Mouse (Mus musculus) brain, embryonic 18.5 days (tissue): ENCODE measurements around the gene Abcg2.

Source experiments
- DNase-seq: peaks from one replicate; pipeline ENCODE4 v3.0.0-alpha.2; 2012; ENCODE audit warnings: low read depth, low spot score

Abcg2 gene

DNA sequence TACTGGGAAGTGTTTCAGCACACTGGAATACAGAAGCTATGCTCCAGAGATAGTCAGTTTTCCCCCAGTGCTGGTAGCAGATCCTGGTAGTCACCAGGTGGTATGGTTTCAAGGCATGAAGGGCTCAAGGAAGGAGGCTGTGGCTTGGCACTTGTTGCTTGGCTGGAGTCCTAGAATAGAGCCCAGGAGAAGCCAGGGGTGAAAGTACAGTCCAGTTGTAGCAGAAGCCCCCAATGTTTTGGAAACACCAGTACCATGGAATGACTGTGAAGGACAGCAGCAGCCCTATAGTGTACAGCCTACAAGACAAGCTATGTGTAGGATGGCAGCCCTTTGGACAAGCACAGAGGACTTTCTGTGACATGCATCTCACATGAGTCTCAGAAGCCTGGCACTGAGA lies 54.2 kb downstream of the Abcg2 start:
- DNase-seq: no peak

DNA sequence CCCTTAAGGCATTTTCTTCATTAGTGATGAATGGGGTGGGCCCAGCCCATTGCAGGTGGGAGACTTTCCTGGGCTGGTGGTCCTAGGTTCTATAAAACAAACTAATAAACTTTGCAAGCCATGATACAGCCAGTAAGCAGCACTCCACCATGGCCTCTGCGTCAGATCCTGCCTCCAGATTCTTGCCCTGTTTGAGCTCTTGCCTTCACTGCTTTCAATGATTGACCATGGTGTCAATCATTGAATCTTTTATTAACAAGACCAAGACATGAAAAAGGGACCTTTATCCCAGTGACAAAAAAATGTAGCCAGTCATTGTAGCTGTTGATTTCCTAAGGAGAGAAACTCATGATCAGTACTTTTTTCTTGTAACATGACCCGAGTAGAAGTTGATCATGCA lies 55.1 kb downstream of the Abcg2 start:
- no peak for DNase-seq

DNA sequence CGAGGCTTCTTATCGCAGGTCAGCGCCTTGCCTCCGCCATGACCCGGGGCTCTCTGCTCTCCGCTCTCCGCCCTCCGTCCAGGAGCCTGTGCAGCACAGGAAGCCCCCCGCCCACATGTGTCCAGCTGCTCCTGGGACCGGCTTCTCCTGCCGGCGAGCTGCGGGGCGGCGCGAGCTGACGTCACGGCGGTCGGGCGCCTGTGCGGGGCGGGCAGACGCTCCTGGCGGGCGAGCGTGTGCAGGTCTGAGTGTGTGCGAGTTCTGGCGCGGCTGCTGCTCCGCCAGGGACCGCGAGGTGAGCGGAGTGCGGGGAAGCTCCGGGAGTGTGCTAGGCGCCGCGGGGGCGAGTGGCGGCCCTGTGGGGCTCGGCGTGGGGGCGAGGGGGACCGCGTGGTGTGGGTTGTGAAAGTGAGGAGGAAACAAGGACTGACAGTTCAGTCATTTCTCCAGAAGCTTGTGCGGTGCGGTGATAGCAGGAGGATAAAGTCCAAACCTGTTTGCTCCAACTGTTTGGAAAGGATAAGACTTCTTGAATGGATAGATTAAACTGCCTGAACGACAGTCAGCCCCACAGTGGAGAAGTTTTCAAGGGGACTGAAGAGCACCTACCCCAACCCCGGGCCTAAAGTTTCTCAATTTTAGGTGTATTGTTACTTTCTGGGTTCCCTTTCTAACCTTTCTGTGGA lies 56.2 kb downstream of the Abcg2 start:
- DNase-seq: peak; percentile 8

DNA sequence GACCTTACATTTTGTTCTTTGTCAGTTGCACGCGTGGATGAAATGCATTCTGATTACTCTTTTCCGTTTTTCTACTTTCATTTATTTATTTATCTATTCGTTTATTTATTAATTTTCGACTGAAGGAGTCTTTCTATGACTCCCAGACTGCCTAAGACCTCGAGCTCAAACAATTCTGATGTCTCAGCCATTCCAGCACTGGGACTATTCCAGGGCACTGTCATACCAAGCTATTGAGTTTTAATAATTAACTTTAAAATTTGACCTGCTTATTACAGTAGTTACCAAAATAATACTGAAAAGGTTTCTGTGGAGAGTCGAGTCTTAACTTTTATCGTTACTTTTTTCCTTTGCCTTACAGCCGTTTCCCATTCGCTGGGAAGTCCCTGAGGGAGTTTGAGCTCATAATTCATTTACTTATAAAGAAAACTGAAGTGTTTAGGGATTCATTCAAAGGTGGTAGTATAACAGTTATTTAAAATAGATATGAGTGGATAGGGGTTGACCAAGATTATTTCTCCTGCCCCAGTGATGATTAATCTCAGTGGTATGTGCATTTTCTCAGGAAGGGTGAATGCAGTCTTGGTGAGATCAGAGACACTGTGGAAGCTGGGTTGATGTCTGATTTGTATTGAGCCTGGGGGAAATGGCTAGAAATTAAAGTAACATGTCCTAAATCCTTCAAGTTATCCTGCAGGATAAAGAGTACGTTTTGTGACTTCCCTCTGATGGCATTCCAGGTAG lies 56.9 kb downstream of the Abcg2 start:
- DNase-seq: no peak

DNA sequence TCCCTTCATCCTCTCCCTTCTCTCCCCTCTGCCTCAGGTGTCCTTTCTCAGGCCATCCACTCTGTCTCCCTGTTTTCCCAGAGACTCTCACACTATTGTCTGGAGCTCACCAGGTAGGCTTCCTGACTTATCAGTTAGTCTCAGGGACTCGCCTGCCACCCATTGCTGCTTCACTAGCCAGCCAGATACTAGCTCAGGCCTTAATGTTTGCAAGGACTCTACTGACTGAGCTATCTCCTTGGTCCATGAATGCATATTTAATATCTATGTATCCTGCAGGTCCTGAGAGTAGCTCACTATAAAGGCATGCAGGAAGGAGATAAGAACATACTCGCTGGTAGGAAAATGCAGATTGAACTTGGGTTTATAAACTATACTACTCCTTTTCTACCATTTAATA lies 57.9 kb downstream of the Abcg2 start:
- no peak for DNase-seq

DNA sequence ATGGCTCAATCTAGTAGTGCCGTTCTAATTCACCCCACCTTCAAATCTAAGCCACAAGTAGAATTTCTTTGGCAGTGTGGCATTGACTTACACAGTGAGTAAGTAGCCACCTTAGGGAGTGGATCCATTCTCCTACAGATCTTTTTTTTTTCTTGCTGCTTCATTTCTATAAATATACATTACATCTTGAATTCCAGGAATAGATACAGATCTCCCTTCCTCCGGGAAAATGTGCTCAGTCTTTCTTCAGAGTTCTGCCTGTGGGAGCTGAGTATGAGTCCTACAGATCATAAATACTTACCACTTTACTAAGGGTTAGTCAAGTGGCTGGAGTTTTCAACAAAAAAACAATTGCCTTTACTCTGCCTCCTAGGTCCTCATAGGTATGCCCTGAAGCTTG lies 60.3 kb downstream of the Abcg2 start:
- no peak for DNase-seq

DNA sequence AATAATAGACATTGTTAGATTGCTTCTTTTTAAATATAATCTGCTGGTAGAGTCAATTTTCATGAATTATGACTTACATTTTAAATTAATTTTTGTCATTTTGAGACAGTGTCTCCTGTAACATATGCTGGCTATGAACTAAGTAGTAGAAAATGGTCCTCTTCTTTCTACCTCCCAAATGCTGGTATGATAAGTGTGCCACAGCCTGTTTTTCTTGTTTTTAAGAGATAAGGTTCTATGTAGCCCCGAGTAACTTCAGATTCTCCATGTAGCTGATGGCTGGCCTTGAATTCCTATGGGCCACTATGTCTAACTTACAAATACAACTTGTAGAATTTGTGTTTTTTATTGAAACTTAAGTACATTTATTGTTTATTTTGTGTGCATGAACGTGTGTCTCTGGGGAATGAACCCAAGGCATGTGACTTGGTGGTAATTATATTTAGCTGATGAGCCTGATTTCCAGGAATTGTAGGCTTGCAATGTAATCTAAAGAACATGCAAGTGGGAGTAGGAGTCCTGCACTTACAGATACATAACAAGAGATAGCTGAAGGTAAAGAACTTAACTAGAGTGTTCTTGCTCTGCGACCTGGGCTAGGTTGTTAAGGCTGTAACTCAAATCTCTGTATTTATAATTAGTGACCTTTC lies 63.9 kb downstream of the Abcg2 start:
- no peak for DNase-seq

DNA sequence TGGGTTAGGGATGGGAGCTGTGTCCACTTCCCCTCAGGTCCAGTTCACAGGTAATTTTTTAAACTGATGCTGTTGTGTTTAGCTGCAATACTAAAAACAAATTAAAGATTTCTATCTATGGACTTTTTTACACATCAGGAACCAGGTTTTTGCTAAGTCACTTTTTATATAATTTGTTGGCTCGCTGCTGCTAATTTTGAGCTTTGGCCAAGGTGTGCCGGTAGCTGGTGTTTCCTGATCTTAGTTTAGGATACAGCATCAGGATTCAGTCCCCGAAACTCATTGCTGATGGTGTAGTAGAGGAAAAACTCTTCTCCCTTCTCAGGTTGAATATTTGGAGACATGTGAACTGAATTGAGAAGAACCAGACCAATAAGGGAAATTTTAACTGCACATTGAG lies 65.8 kb downstream of the Abcg2 start:
- DNase-seq: no peak

DNA sequence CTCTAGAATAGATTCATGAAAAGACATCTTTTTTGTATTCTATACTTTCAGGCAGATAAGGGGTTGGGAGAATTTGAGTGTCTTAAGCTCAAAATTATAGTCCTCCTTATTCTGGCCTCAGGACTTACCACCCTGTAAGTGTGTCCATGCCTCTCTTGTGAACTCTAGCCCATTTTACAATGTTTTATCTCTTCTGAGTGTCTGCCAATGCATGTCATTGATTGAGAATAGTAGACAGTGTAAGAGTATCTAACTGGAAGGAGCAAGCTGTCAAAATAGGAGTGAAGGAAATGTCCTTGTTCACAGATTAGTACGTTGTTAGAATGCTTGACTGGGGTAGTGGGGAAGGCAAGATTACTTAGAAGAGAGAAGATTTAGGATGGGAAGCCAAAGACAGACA lies 66.7 kb downstream of the Abcg2 start:
- DNase-seq: no peak

DNA sequence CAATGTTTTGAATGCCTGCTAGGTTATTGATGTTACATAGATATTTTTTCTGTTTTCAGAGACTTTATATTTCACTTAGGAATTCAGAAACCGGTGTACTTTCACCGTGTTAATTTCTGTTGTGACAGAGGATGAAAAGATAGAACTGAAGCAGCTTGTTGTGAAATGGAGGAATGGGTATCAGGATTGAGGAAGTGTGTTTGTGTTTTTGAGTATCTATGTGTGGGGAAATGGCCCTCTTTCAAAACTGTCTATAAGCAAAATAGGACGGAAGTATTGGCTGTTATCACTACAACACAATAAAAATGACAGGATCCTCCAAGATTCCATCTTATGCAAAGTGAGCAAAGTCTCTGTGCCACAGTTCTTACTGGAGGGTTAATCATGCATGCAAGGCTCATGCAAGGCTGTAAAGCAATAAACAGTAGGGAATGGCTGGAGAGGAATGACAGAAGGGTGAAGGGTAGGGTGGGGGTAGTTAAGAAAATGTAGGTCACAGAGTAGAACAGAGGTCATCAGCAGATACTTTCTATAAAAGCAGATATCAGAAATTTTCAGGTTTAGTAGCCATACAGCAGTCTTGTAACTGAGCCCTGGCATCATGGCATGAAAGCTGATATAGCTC lies 76.7 kb downstream of the Abcg2 start:
- DNase-seq: no peak

DNA sequence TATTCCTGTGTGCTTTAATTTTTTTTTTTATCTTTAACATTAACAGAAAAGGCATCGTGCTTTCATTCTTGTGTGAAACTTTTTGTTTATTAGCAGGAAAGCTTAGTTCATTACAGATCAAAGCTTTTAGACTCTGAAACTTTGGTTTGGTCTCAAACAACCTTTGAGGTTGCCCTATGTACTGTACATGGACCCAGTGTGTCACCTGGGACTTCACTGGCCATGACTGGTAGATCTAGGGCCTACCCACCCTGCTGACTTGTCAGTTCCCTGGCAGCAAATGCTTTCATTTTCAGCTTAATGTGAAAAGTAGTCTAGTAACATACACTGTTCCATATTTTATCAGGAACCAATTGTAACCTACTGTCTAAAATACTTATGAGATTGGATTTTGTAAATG lies 93.5 kb downstream of the Abcg2 start:
- no peak for DNase-seq

DNA sequence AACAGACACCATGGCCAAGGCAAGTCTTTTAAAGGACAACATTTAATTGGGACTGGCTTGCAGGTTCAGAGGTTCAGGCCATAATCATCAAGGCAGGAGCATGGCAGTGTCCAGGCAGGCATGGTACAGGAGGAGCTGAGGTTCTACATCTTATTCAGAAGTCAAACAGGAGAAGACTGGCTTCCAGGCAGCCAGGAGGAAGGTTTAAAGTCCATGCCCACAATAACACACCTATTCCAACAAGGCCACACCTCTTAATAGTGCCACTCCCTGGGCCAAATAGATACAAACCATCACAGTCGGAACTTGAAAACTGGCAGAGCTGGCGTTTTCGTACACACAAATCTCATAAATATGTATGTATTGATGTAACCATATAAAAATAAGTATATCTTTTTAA lies 94.2 kb downstream of the Abcg2 start:
- no peak for DNase-seq

DNA sequence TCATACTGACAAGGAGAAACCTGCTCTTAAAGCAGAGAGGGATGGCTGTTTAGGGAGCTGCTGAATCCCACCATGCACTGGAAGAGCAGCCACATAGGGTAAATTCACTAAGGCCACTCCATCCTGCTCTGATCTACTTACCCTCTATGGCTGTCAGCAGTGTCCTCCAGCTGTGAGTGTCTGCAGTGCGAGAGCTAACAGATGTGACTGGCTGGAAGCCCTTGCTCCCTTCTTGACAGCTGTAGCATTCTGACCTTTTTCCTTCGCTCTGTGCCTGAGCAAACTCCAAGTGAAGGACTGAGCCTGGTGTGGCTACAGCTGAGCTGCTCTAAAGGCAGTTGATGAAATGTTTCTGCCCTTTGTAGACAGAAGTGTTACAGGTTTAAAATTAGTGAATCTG lies 107.3 kb downstream of the Abcg2 start:
- no peak for DNase-seq

DNA sequence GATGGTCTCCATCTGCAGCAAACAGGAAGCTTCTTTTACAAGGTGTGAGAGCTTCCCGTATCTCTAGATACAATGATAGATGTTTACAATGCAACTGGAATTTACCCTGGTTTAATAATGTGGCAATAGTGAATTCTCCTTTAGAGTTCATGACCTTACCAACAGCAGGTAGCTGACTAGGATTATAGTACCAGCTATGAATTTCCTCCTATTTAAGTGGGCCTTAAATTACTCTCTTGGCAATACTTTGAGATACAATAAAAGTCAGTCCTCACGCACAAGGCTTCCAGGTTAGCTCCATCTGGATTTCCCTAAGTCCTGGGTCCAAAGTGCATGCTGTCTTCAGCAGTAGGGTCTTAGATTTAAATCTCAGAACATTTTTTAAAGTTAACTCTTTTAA lies 109.9 kb downstream of the Abcg2 start:
- DNase-seq: no peak

DNA sequence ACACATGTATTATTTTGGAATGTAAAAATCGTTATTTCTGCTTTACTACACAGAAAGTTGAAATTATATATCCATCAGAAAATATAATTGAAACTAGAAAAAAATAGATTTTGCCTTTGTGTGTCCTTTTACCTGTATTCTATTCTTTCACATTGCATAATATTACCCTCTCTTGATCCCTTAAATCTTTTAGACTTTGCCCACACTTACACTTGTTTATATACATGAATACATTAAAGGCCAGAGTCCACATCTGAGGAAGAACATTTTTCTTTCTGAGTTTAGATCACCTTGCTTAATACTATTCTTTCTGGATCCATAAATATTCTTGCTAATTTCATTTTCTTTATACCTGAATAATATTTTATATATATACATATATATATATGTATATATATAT lies 110.4 kb downstream of the Abcg2 start:
- no peak for DNase-seq

DNA sequence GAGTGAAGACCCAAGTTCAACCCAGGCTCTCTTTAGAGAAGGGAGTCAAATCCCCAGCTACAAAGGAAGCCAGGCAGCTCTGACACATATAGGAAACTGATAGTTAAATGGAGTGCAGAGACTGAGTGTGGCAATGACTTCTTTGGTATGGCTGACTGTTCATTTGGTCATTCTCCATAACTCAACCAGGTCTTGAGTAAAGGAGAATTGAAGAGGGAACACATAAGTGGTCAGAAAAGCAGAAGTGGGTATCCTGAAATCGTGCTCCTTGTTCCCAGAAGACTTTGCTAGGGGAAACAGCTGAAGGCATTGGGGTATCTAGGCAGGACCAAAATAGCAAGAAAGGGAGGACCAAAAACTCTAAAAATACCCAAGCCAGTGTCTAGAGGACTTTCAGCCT lies 126.0 kb downstream of the Abcg2 start:
- no peak for DNase-seq

DNA sequence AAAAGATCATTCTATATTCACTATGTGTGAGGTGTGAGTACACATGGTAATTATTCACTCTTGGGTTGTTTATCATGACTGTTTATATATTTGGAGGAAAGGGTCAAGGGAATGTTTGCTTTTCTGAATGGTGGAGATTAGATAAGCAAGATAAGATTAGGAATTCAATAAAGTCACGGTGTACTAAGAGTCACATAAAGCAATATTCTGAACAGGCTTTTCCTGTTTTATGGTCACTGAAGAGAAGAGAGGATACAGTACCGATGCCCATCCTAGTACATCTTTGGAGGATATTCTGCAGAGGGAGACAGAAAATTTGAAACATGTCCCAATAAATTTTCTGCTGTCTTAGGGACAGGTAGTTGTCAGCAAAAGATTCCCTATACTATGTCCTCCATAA lies 127.6 kb downstream of the Abcg2 start:
- DNase-seq: no peak

DNA sequence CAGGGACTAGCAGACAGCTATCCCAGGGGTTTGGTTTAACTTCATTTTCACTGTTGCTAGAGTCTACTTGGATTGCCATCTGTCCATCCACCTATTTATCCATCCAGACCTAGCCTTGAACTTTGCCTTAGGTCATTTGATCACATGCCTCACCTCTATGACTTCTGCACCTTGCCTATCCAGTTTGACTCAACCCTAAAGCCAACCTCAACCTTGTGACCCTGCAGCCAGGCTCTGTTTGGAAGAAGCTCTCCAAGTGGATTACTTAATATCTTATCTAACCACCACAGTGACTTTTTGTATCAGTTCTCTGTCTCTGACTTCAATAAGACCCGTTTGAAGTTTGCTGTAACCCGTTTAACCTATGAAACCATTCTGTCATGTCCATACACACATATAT lies 149.5 kb downstream of the Abcg2 start:
- DNase-seq: no peak

DNA sequence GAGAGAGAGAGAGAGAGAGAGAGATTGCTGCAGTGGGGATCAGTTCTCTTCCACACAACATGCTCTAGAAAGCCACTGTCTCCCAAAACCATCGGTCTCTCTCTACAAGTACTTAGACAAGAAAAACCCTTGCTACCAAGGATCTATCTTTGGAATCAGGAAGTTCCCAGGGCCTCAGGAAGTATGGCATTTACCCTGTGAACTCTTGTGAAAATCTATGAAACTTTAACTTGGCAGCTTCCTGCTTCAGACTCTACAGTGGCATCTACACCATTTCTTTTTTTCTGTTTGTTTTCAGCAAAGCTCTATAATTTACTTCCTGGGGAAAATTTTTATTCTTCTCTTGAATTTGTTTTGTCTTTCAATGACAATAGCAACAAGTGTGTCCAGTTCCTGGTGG lies 150.8 kb downstream of the Abcg2 start:
- no peak for DNase-seq
